Mouse (Mus musculus): ENCODE measurements at regions not wholly inside any gene's neighbourhood (a gene's known extent, or its start where the extent isn't known, plus 50 kb on each side); places are given as distances from the start of the nearest gene placed in this dataset.

GRCm38 (mm10) chr8:113190537-113190936, 444.9 kb upstream of the Mon1b start:
- DNase-seq, result no peak

GRCm38 (mm10) chr8:113191537-113191936, 443.9 kb upstream of the Mon1b start:
- DNase-seq, result no peak

Measured in kidney, adult 9 months (tissue).